Mouse (Mus musculus) urinary bladder, postnatal 10 days (tissue): ENCODE measurements around the gene Rab31.

Experiments used
- DNase-seq: peaks from one replicate; pipeline ENCODE4 v3.0.0; 2022; ENCODE audit warnings: low spot score

Rab31 gene

DNA sequence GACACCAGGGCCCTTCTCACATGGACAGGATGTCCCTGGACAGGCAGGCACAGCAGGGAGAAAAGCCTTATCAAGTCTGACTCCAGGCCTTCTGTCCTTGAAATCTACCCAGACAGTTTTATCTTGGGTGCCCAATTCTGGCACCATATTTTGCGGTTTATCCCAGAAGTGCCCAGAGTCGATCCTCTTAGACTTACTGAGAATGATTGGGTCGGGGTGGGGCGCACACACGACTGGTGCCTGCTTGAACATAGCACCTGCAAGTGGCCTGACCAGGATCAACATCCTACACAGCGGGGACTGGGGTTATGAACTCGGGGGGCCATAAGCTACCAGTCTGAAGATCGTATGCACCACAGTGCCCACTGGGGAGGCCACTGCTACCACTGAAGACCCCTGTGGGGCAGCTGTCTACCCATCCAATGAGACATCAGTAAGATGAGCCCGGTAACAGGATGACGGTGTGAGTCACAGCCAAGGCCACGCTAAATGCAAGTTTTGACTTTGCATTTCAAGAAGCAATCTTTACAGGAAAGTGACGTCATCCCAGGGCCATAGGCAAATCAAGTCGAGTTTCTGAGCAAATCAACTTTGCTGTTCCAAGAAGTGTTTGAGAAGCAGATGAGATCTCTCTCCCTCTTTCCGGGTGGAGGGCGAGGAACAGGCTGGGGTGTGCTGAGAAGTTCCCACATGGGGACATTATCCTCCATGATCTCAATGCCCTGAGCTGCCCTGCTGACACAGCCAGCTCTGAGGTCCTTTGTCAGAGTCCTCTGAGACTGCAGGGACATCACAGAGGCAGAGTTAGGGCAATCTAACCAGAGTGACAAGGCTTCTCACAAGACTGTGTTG is 32.5 kb downstream of the Rab31 start:
- DNase-seq = no peak

DNA sequence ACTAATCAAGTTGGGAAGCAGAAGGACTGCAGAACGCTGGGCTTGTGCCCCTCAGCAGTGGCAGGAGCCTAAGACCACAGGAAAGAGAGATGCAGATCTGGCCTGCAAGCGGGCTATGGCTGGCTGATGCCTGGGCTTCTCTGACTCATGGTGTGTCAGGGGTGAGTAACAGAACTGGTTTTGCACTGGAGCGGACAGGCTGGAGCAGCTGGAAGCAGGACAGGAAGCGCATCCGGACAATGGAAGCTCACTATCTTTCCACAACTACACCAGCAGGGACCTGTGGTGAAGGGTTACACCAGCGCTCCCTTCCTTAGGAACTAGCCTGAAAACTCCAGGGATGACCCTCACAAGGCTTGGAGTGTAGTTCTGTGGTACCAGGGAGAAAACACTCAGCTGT is 34.9 kb downstream of the Rab31 start:
- DNase-seq = no peak

DNA sequence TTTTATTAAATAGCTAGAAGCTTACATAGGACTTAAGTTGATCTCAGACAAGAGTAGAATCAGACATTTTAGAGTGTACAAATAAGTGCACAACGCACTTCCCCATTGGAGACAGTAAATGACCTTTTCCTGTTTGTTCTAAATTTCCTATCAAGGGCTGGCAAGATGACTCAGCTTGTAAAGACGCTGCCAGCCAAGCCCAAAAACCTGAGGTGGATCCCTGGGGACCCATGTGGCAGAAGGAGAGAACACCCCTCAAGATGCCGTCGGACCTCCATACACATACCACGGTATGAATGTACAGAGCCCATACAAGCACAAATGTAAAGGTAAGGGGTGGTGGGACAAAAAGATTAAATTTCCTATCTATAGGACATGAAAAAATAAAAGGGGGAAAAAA is 35.4 kb downstream of the Rab31 start:
- DNase-seq = no peak

DNA sequence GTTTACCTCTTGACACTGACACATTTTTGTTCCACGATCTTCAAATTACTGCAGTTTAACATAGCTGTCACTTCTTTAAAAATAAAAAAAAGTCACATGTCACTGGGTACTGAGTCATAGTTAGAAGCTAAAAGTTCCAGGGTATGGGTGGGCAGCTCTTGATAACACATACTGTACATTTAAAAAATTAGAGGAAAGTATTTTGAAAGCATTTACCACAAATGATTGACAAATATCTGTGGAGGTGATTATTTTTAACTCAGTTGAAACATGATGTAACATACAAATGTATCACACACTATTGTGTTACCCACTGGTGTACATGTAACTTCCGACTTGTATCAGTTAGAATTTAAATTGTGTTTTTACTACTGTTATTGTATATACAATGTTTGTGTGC is 37.5 kb downstream of the Rab31 start:
- no peak for DNase-seq

DNA sequence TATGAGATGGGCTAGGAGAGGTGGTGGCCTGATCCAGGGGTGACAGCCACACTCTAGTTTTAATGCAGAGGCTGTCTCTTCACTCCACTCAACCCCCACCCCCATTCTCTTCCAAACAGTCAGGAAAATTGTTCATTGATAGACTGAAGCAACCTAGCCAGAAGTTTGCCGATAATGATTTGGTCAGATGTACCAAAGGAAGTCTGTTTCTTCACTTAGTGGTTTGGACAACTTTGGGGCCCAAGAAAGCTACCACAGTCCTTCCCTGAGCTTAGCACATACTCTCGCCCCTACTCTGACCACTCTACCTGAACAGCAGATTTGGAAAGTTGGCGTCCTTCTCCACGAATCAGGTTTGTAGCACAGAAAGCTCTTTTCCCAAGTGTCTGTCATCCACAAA is 39.9 kb downstream of the Rab31 start:
- no peak for DNase-seq

DNA sequence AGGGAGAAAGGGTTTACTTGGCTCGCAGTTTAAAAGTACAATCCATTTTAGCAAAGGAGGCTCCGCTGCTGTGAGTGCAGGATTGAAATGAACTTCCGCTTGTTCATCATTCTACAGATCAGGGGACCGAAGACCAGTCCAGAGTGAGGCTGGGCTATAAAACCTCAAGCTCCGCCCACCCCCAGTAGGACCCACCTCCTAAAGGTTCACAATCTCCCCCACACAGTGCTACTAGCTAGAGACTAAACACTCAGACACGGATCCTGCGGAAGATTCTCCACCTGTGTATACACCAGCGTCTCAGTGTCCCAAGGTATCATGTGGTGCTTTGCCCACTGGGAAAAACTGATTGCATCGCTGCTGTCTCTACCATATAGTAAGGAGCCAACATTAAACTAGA is 40.8 kb downstream of the Rab31 start:
- no peak for DNase-seq

DNA sequence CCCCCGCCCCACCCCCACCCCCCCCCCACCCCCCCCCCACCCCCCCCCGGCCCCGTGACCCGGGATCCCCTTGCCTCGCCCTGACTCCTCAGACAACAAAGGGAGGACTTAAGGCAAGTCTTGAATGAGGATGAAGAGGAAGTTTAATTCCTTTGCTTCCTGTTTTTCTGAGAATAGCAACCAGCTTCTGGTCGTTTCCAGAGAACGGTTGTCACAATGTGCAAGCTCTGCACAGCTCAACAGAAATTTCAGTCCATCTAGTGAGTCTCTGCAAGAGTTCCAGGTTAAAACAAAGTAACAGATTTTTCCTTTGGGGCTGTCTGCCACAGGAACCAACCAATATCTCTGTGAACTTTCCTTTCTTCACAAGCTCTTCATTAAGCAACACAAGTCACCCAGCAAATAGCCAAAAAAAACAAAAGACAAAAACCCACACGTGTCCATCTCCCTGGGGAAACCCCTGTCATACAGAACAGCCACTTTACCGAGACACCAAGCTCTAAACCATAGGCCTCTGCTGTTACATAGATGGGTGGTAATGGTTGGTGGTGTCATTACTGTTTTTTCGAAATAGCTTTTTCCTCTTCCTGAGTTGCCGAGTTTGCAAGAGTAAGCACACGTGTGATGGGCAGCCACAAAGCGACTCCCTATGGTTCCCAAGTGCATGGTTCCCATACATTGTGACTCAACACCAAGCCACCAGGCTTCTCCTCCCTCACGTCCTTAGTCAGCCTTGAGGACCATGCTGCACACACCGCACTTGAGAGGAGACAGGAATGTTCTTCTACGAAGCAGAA is 42.4 kb downstream of the Rab31 start:
- DNase-seq = no peak

DNA sequence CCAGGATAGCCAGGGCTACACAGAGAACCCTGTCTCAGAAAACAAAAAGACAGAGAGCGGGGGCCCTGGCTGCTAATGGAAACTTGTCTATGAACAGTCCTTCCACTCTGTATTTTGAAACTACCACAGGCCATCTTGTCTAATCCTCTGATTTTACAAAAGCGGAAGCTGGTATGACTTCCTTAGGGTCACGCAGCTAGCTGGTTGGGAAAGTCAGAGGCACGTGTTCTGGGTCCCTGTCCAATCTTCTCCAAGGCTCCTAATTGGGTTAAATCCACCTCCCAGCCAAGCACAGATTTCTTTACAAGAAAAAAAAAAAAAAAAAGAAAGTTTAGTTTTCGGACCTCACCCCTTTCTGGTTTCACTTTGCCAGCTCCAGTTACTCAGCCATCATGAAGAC is 45.8 kb downstream of the Rab31 start:
- DNase-seq = no peak

DNA sequence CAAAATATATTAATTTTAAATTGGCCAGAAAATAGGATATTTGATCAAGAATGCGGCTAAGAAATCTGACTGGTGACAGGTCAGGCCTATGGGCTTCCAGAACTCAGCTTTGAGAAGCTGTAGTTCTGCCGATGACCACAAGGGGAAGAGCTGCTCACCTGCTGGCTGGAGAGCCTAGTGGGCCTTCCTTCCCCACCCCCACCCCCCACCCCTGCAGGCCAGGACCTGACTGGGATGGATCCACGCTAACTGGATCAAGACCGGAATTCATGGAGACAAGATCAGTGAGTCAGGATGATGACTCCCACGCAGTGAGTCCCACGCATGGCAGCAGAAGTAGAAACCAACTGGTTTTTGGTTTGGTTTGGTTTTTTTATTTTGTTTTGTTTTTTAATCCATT is 46.3 kb downstream of the Rab31 start:
- no peak for DNase-seq

DNA sequence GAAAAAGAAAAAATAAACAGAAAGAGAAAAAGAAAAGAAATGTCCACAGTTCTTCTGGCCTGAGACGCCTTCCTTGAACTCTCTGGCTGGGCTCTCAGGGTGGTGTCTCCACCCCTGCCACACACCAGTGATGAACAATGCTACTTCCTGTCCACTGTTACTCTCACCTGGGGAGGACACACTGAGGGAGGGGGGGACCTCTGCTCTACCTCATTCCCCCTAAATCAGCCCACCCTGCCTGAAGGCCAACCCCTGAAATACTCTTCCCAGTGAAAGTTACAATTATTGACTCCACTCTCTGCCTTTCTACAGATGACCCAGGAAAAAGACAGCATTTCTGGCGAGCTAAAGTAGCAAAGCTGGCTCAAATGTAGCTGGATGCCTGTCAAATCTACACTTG is 46.7 kb downstream of the Rab31 start:
- DNase-seq = no peak

DNA sequence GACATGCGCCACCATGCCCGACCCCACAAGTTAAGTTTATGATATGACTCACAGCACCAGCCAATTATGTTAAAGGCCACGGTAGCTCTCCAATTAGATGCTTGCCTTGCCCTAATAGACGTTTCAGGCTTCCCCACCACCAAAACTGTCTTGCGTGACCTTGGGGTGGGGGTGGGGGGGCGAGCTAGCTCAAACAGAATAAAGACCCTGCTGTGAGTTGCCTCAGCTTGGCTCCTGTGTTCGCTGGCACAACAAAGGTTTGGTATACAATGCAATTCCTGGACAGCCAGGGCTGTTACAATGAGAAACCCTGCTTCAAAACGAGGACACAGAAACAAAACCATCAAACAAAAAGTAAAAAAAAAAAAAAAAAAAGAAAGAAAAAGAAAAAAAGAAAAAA is 47.2 kb downstream of the Rab31 start:
- no peak for DNase-seq

DNA sequence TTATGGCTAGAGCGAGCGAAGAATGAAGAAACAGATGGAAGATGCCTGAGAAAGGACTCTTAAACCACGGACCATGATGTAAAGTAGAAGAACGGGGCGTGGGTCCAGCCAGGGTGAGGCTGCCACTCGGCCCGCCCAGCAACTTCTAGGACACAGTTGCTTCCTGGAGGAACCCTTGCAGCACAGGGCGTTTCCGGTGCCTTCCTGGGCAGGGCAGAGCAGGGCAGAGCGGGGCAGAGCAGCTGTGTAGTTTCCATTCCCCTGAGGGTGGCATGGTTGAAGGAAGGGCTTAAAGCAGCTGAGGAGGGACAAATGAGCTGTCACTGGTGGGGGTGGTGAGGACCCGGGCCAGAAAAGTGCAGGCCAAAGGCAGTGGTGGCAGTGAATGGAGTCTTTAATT is 48.3 kb downstream of the Rab31 start:
- no peak for DNase-seq

DNA sequence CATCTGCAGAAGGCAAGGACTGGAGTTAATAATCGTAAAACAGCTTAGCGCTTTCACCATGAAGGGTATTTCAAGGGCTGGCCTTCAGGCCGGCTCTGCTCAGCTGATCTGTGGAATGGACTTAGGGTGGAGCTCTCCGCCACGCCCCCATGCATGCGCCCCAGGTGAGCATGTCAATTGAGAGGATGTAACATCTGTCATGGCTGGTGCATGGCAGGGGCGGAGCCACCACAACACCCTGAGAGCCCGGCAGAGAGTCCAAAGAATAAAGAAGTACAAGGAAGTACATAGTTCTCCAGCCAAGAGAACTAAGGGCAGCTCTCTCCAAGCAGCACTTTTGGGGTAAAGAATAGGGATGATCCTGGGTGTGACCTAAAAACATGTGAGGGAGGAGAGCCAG is 48.9 kb downstream of the Rab31 start:
- DNase-seq = no peak

DNA sequence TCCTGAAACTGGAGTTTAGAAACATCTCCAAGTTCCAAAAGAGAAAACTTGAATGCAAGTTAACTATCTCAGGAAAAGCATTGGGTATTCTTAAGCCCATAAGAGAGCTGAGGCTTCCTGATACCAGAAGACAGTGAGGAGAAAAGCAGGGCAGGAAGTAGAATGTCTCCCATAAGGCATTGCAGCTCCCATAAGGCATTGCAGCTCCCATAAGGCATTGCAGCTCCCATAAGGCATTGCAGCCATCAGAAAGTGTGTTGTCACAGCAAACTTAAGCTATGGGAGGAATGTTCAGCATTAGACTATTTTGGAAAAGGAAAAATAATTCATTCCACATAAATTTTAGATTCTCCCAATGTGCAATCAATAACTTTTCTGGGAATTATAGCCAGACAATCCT is 51.2 kb downstream of the Rab31 start:
- DNase-seq = no peak

DNA sequence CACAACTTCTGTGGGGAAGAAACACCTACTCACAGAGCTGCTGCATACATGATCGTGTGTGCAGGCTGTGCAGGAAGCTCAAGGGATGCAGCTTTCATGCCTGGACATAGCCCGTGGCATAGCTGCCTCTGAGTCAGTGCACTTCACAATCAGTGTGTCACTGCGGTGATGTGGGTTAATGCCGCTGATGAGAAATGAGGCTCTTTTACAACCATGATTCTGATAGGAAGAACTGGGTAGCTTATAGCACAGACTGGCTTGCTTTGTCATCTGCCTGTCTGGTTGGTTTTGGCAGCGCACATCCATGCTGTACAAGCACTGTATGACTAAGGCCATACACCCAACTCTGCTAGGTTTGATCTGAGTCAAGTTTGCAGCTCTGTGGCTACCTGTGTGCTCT is 52.7 kb downstream of the Rab31 start:
- DNase-seq = no peak

DNA sequence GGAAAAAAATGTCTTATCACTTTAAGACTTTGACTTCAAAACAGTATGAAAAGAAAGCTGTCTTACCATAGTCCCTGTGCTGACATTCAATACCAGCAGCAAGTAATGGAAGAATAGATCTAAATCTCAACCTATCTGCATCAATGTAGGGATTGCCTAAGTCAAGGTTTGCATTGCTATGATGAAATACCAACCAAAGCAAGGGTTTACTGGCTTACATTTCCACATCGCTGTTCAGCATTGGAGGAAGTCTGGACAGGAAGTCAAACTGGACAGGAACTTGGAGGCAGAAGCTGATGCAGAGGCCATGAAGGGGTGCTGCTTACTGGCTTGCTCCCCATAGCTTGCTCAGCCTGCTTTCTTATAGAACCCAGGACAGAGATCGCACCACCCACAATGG is 54.0 kb downstream of the Rab31 start:
- no peak for DNase-seq

DNA sequence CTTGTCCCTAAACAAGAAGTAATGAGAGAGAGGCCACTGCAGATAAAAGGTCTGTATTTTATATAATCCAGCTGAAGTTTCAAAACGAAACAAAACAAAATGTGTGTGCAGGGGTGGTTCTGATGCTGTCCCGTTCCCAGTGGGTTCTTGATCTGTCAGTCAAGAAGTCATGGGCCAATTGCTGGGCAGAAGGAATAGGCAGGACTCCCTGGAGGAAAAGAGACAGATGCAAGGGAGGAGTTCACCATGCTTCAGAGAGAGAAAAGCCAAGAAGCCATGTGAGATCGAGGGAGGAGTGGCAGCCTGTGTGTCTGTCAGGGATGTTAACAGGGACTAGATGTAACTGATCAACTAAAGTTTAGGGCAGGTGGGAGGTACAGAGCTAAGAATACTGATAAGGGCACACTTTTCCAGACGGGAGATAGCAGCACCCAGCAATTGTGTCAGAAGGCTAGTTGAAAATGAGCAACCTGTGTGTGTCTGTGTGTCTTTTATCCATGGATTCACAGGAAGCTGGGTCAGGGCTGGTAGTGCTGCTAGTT is 54.8 kb downstream of the Rab31 start:
- no peak for DNase-seq

DNA sequence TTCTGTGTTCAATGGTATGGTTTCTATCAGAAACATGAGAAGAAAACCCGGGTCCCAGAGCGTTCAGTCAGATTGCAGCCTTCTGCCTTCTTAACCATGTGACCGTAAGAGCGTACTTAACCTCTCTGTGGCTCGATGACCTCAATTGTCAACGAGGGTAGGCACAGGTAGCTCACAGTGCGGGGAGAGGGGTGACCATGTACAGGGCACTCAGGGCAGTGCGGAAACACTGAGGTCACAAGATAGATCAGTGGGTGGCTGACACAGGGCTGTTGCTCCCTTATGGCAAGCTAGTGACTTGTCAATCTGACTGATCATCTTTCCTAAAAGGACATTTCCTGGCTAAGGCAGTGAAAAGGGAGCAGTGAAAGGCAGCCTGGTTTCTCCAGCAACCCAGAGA is 58.5 kb downstream of the Rab31 start:
- DNase-seq = no peak

DNA sequence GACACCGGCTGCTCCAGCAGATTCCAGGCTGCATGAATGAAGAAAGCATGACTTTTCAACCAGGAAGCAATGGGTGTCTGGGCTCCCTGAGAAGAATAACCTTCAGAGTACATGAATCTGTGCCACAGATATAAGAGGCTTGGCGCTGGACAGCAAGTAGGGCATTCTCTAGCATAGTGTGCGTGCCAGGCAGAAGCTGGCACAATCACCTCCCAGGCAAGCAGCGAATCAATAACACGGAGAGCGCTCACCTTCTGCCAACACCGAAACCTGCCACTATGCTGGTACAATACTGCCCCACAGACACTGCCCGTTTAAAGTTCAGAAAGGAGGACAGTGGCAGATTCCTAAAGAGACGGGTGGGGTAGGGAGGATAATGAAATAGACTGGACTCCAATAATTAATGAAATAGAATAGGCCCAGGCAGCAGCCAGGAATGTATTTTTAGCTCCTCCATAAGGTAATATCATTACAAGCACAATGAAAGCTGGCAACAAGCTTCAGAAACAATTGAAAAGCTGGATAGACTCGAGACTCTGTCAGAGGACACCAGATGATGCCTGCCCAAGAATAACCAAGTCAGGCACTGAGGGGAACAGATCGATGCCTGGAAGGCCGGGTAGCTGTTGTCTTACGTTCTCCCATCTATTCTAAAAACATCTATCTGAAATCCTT is 59.6 kb downstream of the Rab31 start:
- no peak for DNase-seq

DNA sequence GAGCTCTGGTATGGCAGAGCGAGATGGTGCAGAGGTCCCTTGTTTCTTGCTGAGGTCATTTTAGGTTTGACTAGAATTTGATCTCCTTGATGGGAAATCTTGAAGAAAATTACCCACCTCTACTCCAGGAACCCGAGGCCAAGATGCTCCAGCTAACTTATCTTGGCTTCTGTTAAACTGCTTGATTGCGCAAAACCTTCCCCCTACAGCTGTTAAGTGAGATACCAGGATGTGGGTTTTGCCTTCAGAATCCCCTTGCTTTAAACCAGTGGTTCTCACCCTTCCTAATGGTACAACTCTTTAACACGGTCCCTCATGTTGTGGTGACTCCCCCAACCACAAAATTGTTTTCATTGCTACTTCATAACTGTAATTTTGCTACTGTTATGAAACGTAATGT is 60.8 kb downstream of the Rab31 start:
- no peak for DNase-seq

DNA sequence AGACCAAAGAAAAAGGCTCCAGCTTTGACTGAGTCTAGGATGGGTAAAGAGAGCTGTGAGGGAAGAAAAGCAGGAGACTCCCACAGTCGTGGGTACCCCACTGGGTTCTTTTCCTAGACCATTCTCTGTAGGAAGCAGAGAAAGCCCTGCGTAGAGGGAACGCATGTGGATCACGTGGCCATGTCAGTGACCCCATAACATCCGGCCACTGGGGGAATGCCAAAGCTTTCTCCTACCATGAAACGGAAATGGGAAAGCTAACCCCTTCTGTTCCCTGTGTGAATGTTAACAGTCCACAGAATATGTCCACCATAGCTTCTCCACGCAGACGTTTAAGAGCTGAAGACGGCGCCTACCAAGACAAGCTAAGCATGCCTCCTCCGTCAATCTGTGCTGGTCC is 62.0 kb downstream of the Rab31 start:
- no peak for DNase-seq

DNA sequence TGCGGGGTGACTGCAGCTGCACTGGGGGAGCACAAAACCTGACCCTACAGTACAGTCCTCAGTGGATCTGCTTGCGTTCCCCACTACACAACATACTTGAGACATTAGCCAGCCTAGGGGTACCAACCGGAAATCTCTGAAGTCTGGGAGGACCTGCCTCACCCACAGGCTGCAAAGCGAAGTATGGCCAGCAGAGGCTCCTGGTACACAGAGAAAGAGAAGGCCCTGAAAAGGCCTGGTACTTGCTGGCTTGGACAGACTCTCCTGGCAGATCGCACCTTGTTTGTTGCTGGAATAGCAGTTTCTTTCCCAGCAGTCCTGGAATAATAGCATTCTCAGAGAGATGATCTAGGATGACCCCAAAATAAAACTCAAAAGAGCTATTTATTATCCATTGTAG is 66.3 kb downstream of the Rab31 start:
- no peak for DNase-seq
